Mouse (Mus musculus): ENCODE measurements at regions not wholly inside any gene's neighbourhood (a gene's known extent, or its start where the extent isn't known, plus 50 kb on each side); places are given as distances from the start of the nearest gene placed in this dataset.

GRCm38 (mm10) chr11:84585626-84586025, 60.3 kb upstream of the Lhx1 start:
- TF ChIP-seq POLR2A (IDR thresholded peaks at IDR 0.05; ENCODE audit: insufficient read depth, low read depth, low read length) (no peak), CTCF (IDR thresholded peaks at IDR 0.05) (no peak)

Measured in heart, adult 2 months (tissue).